Mouse (Mus musculus) cerebellum, postnatal 14 days (tissue): ENCODE results near the gene Adra1d.

ENCODE experiments used
- DNase-seq, 2 experiments: peaks; one replicate each; pipeline ENCODE4 v3.0.0; 2021; ENCODE audit warnings: mixed read lengths in 2 of 2

The Adra1d gene

GRCm38 (mm10) chr2:131561891-131562585, at the start of gene Adra1d:
Adra1d (minus strand) TSS chr2:131562283.
- DNase-seq = peak in 1 of 2 experiments; percentile 31

GRCm38 (mm10) chr2:131601881-131602280, 39.8 kb upstream of the Adra1d start:
- DNase-seq = no peak

- DNase-seq = peak; percentile 51 to 60
Measured at GRCm38 (mm10) chr2:131594871-131595270, 32.8 kb upstream of the Adra1d start.

GRCm38 (mm10) chr2:131587521-131587920, 25.4 kb upstream of the Adra1d start:
- no peak for DNase-seq

- DNase-seq = no peak
Measured at GRCm38 (mm10) chr2:131581506-131581905, 19.4 kb upstream of the Adra1d start.

- DNase-seq = peak; percentile 78 to 83
Measured at GRCm38 (mm10) chr2:131562586-131563122, 571 bp upstream of the Adra1d start.

- no peak for DNase-seq
Measured at GRCm38 (mm10) chr2:131561344-131561870, 676 bp downstream of the Adra1d start.

- no peak for DNase-seq
Measured at GRCm38 (mm10) chr2:131560205-131560919, 1.7 kb downstream of the Adra1d start.

- DNase-seq = no peak
Measured at GRCm38 (mm10) chr2:131557896-131558295, 4.2 kb downstream of the Adra1d start.

GRCm38 (mm10) chr2:131552736-131553400, 9.2 kb downstream of the Adra1d start:
- DNase-seq = no peak

GRCm38 (mm10) chr2:131551701-131552620, 10.1 kb downstream of the Adra1d start:
- no peak for DNase-seq

GRCm38 (mm10) chr2:131550906-131551305, 11.2 kb downstream of the Adra1d start:
- peak in 1 of 2 experiments; percentile 50 for DNase-seq

- peak; percentile 59 to 66 for DNase-seq
Measured at GRCm38 (mm10) chr2:131550474-131550873, 11.6 kb downstream of the Adra1d start.

- DNase-seq = no peak
Measured at GRCm38 (mm10) chr2:131549090-131549489, 13.0 kb downstream of the Adra1d start.

- no peak for DNase-seq
Measured at GRCm38 (mm10) chr2:131548330-131548729, 13.8 kb downstream of the Adra1d start.

- peak in 1 of 2 experiments; percentile 35 for DNase-seq
Measured at GRCm38 (mm10) chr2:131546745-131547408, 15.2 kb downstream of the Adra1d start.

GRCm38 (mm10) chr2:131546308-131546700, 15.8 kb downstream of the Adra1d start:
- DNase-seq = no peak

GRCm38 (mm10) chr2:131545386-131546307, 16.4 kb downstream of the Adra1d start:
- peak; percentile 74 to 83 for DNase-seq

GRCm38 (mm10) chr2:131542531-131542930, 19.6 kb downstream of the Adra1d start:
- DNase-seq = peak in 1 of 2 experiments; percentile 52

GRCm38 (mm10) chr2:131541686-131542085, 20.4 kb downstream of the Adra1d start:
- peak; percentile 79 to 87 for DNase-seq
